Mouse (Mus musculus) small intestine, adult 2 months (tissue): Measurements from ENCODE around the gene Gnpnat1.

Experiments
- CTCF ChIP-seq: fragments of 200-500 bp; IDR thresholded peaks from 2 replicates; pipeline ENCODE4 v1.5.1; 2012; ENCODE audit warnings: low read depth, mild to moderate bottlenecking, control low read depth, inconsistent platforms, low read length, moderate library complexity, mixed read lengths; ENCODE audit not compliant: insufficient replicate concordance, insufficient read length; ENCODE audit errors: extremely low read depth
- POLR2A ChIP-seq: fragments of 200-500 bp; IDR thresholded peaks from 2 replicates; pipeline ENCODE4 v1.6.1; 2012; ENCODE audit warnings: low read depth, mild to moderate bottlenecking, control low read depth, inconsistent platforms, low read length, moderate library complexity

GRCm38 (mm10) chr14:45380756-45381155 is 24.0 kb downstream of the Gnpnat1 start:
- TF ChIP-seq CTCF (no peak), POLR2A (no peak)
